Comparison of ENCODE assay signal across 31 mouse cellular contexts in genomic region chr9:102388266-102388665, GRCm38 (mm10). TPM values are rescaled to one million over a fixed set of nuclear protein-coding genes. Genes with fewer than 3 reads are reported as not detected.
A peak's percentile ranks its signal among the peaks of the same experiment; 100 is the strongest.
DNase-seq lines count a peak whose midpoint lies in the region; ATAC-seq and TF ChIP-seq lines count a peak whose summit lies in the region.
"Had no signal": no experiment of that assay in that cellular context is flagged by ENCODE, and none has a peak within 500 bp of the region (broad histone marks: within the 10 kb centered on the region; RNA-seq: fewer than 3 reads in every experiment).

No protein-coding gene starts in this region.

- H3K4me3 ChIP-seq in forebrain, embryonic 11.5 days (ENCODE audit: low read depth, low read length) = no peak overlapping the region
- H3K4me3 ChIP-seq in forebrain, embryonic 16.5 days (replicated peaks; ENCODE audit: low read length) = no peak overlapping the region
- no peak overlapping the region for H3K4me3 ChIP-seq in kidney, embryonic 14.5 days (ENCODE audit: low read length)
- H3K4me3 ChIP-seq in liver, adult 2 months (ENCODE audit: insufficient read depth, low read depth, low read length) = no peak overlapping the region
- H3K4me3 ChIP-seq in liver, embryonic 11.5 days (ENCODE audit: low read depth, low read length) = no peak overlapping the region
- no peak overlapping the region for H3K4me3 ChIP-seq in liver, postnatal 0 days (ENCODE audit: low read depth, low read length)
- H3K4me3 ChIP-seq: erythroblast, embryonic 14.5 days; forebrain, embryonic 12.5 days; hindbrain, embryonic 15.5 days; layer of hippocampus, adult 2 months; left cerebral cortex, adult 2 months; limb, embryonic 13.5 days; megakaryocyte, embryonic 14.5 days; midbrain, embryonic 12.5 days; myocyte; neural tube, embryonic 12.5 days had no signal

- H3K4me1 ChIP-seq in forebrain, embryonic 11.5 days (replicated peaks; ENCODE audit: control insufficient read depth, insufficient read depth, low read length) = 0 out of 2 replicates have a peak, but pooled peaks cover 4% of the 10 kb centered on the region
- no peaks in the 10 kb centered on the region for H3K4me1 ChIP-seq in forebrain, embryonic 16.5 days (replicated peaks; ENCODE audit: control insufficient read depth, insufficient read depth, low read length)
- H3K4me1 ChIP-seq in kidney, embryonic 14.5 days (ENCODE audit: control insufficient read depth, insufficient read depth, low read length) = no peaks in the 10 kb centered on the region
- peaks cover 3% of the 10 kb centered on the region; the same call in 1 of the 2 replicates for H3K4me1 ChIP-seq in liver, adult 2 months (ENCODE audit: control insufficient read depth, insufficient read depth, low read length)
- H3K4me1 ChIP-seq in liver, embryonic 11.5 days (replicated peaks; ENCODE audit: control insufficient read depth, insufficient read depth, low read length) = no peaks in the 10 kb centered on the region
- H3K4me1 ChIP-seq in liver, postnatal 0 days (ENCODE audit: insufficient read depth) = no peaks in the 10 kb centered on the region
- H3K4me1 ChIP-seq: hindbrain, embryonic 15.5 days; limb, embryonic 13.5 days; megakaryocyte, embryonic 14.5 days; neural tube, embryonic 12.5 days had no signal

- no peak for TF ChIP-seq EP300 in liver, postnatal 0 days (IDR thresholded peaks at IDR 0.05; ENCODE audit: low read depth)

- H3K9ac ChIP-seq in forebrain, embryonic 11.5 days (ENCODE audit: low read length) = no peak overlapping the region
- H3K9ac ChIP-seq in forebrain, embryonic 16.5 days (replicated peaks; ENCODE audit: low read depth, low read length) = no peak overlapping the region
- H3K9ac ChIP-seq in kidney, embryonic 14.5 days (ENCODE audit: low read depth, low read length) = no peak overlapping the region
- no peak overlapping the region for H3K9ac ChIP-seq in liver, adult 2 months (ENCODE audit: low read depth, low read length)
- H3K9ac ChIP-seq in liver, embryonic 11.5 days (ENCODE audit: low read depth, low read length) = no peak overlapping the region
- H3K9ac ChIP-seq in liver, postnatal 0 days (replicated peaks) = no peak overlapping the region
- H3K9ac ChIP-seq: forebrain, embryonic 12.5 days; hindbrain, embryonic 15.5 days; limb, embryonic 13.5 days; midbrain, embryonic 12.5 days; neural tube, embryonic 12.5 days had no signal

- peak; percentile 21 for DNase-seq in forebrain, embryonic 11.5 days (ENCODE audit: low spot score)
- peak; percentile 9 for DNase-seq in kidney, adult 9 months
- peak; percentile 72 for DNase-seq in liver, adult 2 months (ENCODE audit: extremely low read depth, low read depth, low spot score)
- DNase-seq in liver, embryonic 11.5 days (ENCODE audit: low spot score) = no peak
- peak; percentile 20 for DNase-seq in liver, postnatal 0 days
- DNase-seq in left cerebral cortex, postnatal 14 days (ENCODE audit: low spot score in 2 of 2) = no peak
- DNase-seq: adrenal gland, adult 8-10 months; cerebellum, adult 2 months; cerebellum, postnatal 14 days; gastrocnemius, postnatal 10 days; heart, postnatal 4 days; lung, adult 18-20 months; lung, postnatal 4 days; right cerebral cortex, postnatal 4 days had no signal

- no peak for TF ChIP-seq CTCF in liver, adult 2 months (IDR thresholded peaks at IDR 0.05; ENCODE audit: low read depth, low read length)
- TF ChIP-seq CTCF in liver, postnatal 0 days (IDR thresholded peaks at IDR 0.05; ENCODE audit: low read depth) = no peak

- 76% methylated on average over 8 of the region's 8 CpGs for WGBS in forebrain, embryonic 11.5 days
- WGBS in forebrain, embryonic 16.5 days = 80% methylated on average over 8 of the region's 8 CpGs
- 50% methylated on average over 8 of the region's 8 CpGs for WGBS in kidney, embryonic 14.5 days
- WGBS in liver, adult 2 months = 29% methylated on average over 8 of the region's 8 CpGs
- 49% methylated on average over 8 of the region's 8 CpGs for WGBS in liver, embryonic 11.5 days
- 53% methylated on average over 8 of the region's 8 CpGs for WGBS in liver, postnatal 0 days (ENCODE audit: insufficient replicate concordance)

- intact Hi-C loops in left cerebral cortex, postnatal 14 days (cut with DNase I) = no loop called here

- ATAC-seq in forebrain, embryonic 11.5 days (replicated peaks; ENCODE audit: low FRiP score) = no peak
- no peak for ATAC-seq in forebrain, embryonic 16.5 days
- no peak for ATAC-seq in kidney, embryonic 14.5 days (ENCODE audit: low FRiP score, low TSS enrichment)
- ATAC-seq in liver, embryonic 11.5 days (replicated peaks; ENCODE audit: low FRiP score) = no peak
- 0 out of 2 replicates have a peak, but pooled peaks have one; percentile 44 for ATAC-seq in liver, postnatal 0 days
- ATAC-seq: inflammation-experienced regulatory T-cells, adult 6 months; lung, postnatal 0 days had no signal

- no peaks in the 10 kb centered on the region for H3K27me3 ChIP-seq in forebrain, embryonic 11.5 days (ENCODE audit: control insufficient read depth, insufficient read depth, low read length)
- no peaks in the 10 kb centered on the region for H3K27me3 ChIP-seq in forebrain, embryonic 16.5 days (replicated peaks; ENCODE audit: control insufficient read depth, insufficient read depth, low read length)
- H3K27me3 ChIP-seq in kidney, embryonic 14.5 days (ENCODE audit: control insufficient read depth, insufficient read depth, low read length) = no peaks in the 10 kb centered on the region
- H3K27me3 ChIP-seq in liver, adult 2 months (ENCODE audit: control insufficient read depth, insufficient read depth, low read length) = no peaks in the 10 kb centered on the region
- H3K27me3 ChIP-seq in liver, embryonic 11.5 days (replicated peaks; ENCODE audit: control insufficient read depth, insufficient read depth, low read length) = no peaks in the 10 kb centered on the region
- no peaks in the 10 kb centered on the region for H3K27me3 ChIP-seq in liver, postnatal 0 days (ENCODE audit: insufficient read depth, low read length)
- H3K27me3 ChIP-seq: forebrain, embryonic 12.5 days; hindbrain, embryonic 15.5 days; megakaryocyte, embryonic 14.5 days; midbrain, embryonic 12.5 days; neural tube, embryonic 12.5 days had no signal

- no peak overlapping the region for H3K27ac ChIP-seq in forebrain, embryonic 11.5 days (ENCODE audit: low read depth, low read length)
- H3K27ac ChIP-seq in forebrain, embryonic 16.5 days (ENCODE audit: low read length) = no peak overlapping the region
- no peak overlapping the region for H3K27ac ChIP-seq in kidney, embryonic 14.5 days (ENCODE audit: low read depth, low read length)
- H3K27ac ChIP-seq in liver, adult 2 months (replicated peaks; ENCODE audit: insufficient read depth, low read depth, low read length) = no peak overlapping the region
- H3K27ac ChIP-seq in liver, embryonic 11.5 days (ENCODE audit: low read depth, low read length) = no peak overlapping the region
- H3K27ac ChIP-seq in liver, postnatal 0 days (ENCODE audit: low read depth) = no peak overlapping the region
- H3K27ac ChIP-seq: forebrain, embryonic 12.5 days; hindbrain, embryonic 15.5 days; kidney, postnatal 0 days; layer of hippocampus, adult 2 months; left cerebral cortex, adult 2 months; limb, embryonic 13.5 days; midbrain, embryonic 12.5 days; neural tube, embryonic 12.5 days had no signal

- TF ChIP-seq POLR2A in liver, adult 2 months (IDR thresholded peaks at IDR 0.05; ENCODE audit: extremely low read depth, insufficient read depth, low read length) = no peak

- H3K4me2 ChIP-seq in forebrain, embryonic 11.5 days (ENCODE audit: low read depth, low read length, severe bottlenecking) = no peak overlapping the region
- no peak overlapping the region for H3K4me2 ChIP-seq in forebrain, embryonic 16.5 days (ENCODE audit: low read length)
- no peak overlapping the region for H3K4me2 ChIP-seq in kidney, embryonic 14.5 days (replicated peaks; ENCODE audit: low read depth, low read length)
- H3K4me2 ChIP-seq in liver, embryonic 11.5 days = no peak overlapping the region
- no peak overlapping the region for H3K4me2 ChIP-seq in liver, postnatal 0 days (ENCODE audit: low read depth, low read length)
- H3K4me2 ChIP-seq: forebrain, embryonic 12.5 days; heart, embryonic 11.5 days; hindbrain, embryonic 15.5 days; limb, embryonic 13.5 days; midbrain, embryonic 12.5 days; neural tube, embryonic 12.5 days had no signal

- H3K36me3 ChIP-seq in forebrain, embryonic 11.5 days (ENCODE audit: control insufficient read depth, insufficient read depth, low read length) = no peaks in the 10 kb centered on the region
- H3K36me3 ChIP-seq in forebrain, embryonic 16.5 days (ENCODE audit: control insufficient read depth, insufficient read depth) = no peaks in the 10 kb centered on the region
- no peaks in the 10 kb centered on the region for H3K36me3 ChIP-seq in kidney, embryonic 14.5 days (ENCODE audit: control insufficient read depth, insufficient read depth, low read length)
- H3K36me3 ChIP-seq in liver, adult 2 months (ENCODE audit: control insufficient read depth, insufficient read depth, low read length) = no peaks in the 10 kb centered on the region
- no peaks in the 10 kb centered on the region for H3K36me3 ChIP-seq in liver, embryonic 11.5 days (ENCODE audit: control insufficient read depth, insufficient read depth, low read length)
- no peaks in the 10 kb centered on the region for H3K36me3 ChIP-seq in liver, postnatal 0 days (replicated peaks; ENCODE audit: insufficient read depth, low read length)
- H3K36me3 ChIP-seq: forebrain, embryonic 12.5 days; G1E; hindbrain, embryonic 15.5 days; limb, embryonic 13.5 days; midbrain, embryonic 12.5 days; neural tube, embryonic 12.5 days had no signal

- H3K79me2 ChIP-seq in liver, adult 2 months (ENCODE audit: control insufficient read depth, insufficient read depth, low read length) = no peaks in the 10 kb centered on the region

- no peaks in the 10 kb centered on the region for H3K9me3 ChIP-seq in forebrain, embryonic 11.5 days (ENCODE audit: control insufficient read depth, low read length)
- no peaks in the 10 kb centered on the region for H3K9me3 ChIP-seq in forebrain, embryonic 16.5 days (ENCODE audit: control insufficient read depth, low read length)
- no peaks in the 10 kb centered on the region for H3K9me3 ChIP-seq in kidney, embryonic 14.5 days (ENCODE audit: control insufficient read depth, low read length)
- no peaks in the 10 kb centered on the region for H3K9me3 ChIP-seq in liver, embryonic 11.5 days (ENCODE audit: control insufficient read depth, low read length)
- no peaks in the 10 kb centered on the region for H3K9me3 ChIP-seq in liver, postnatal 0 days (ENCODE audit: low read length)
- H3K9me3 ChIP-seq: forebrain, embryonic 12.5 days; hindbrain, embryonic 15.5 days; midbrain, embryonic 12.5 days; neural tube, embryonic 12.5 days had no signal

RNA-seq across cellular contexts. Expression of gene Ephb1, which starts 33.8 kb away (rescaled TPM):
- polyA plus RNA-seq in forebrain, embryonic 11.5 days (2014; fragmentation: Nextera tagmentation; extraction: Ambion mirVana) = 19.8 and 19.9 TPM in 2 replicates
- polyA plus RNA-seq in forebrain, embryonic 16.5 days (2015; fragmentation: Nextera tagmentation; extraction: Ambion mirVana) = 45.4 and 48.8 TPM in 2 replicates
- 3.8 and 4.9 TPM in 2 replicates for polyA plus RNA-seq in kidney, embryonic 14.5 days (2014; fragmentation: Nextera tagmentation; extraction: Ambion mirVana)
- under 0.01 and 0.07 TPM in 2 replicates for total RNA-seq in liver, adult 2 months (2014; rRNA removed)
- 0.05 and 0.11 TPM in 2 replicates for polyA plus RNA-seq in liver, adult 2 months (2012; rRNA removed)
- polyA plus RNA-seq in liver, embryonic 11.5 days (2014; fragmentation: Nextera tagmentation; extraction: Ambion mirVana) = 0.69 and 0.70 TPM in 2 replicates
- 0.24 and 0.28 TPM in 2 replicates for polyA plus RNA-seq in liver, postnatal 0 days (2015; fragmentation: Nextera tagmentation; extraction: Ambion mirVana)
- total RNA-seq in left cerebral cortex, postnatal 14 days (2021) = 10 to 100 TPM; 39.2 to 40.5 TPM
- polyA plus RNA-seq: erythroblast, embryonic 14.5 days; G1E; inflammation-experienced regulatory T-cells, adult 6 months had no signal

Comparison
In these comparisons a context has a peak if more than half of its experiments do, and no peak if none do; other contexts are left out.
1. DNase-seq: peak in forebrain, embryonic 11.5 days (single experiment), kidney, adult 9 months (single experiment), liver, adult 2 months (single experiment) and liver, postnatal 0 days (single experiment); none in liver, embryonic 11.5 days (single experiment) and left cerebral cortex, postnatal 14 days (0 of 2).